Mouse (Mus musculus): ENCODE measurements at regions not wholly inside any gene's neighbourhood (a gene's known extent, or its start where the extent isn't known, plus 50 kb on each side); places are given as distances from the start of the nearest gene placed in this dataset.

GRCm38 (mm10) chr7:40419332-40419731, 478.8 kb upstream of the Vstm2b start:
- intact Hi-C loops (cut with DNase I) = no loop called here

GRCm38 (mm10) chr7:40422125-40422524, 476.0 kb upstream of the Vstm2b start:
- intact Hi-C loops (cut with DNase I) = no loop called here

GRCm38 (mm10) chr7:40429416-40429815, 468.7 kb upstream of the Vstm2b start:
- intact Hi-C loops (cut with DNase I) = no loop called here

GRCm38 (mm10) chr7:40433906-40434305, 464.2 kb upstream of the Vstm2b start:
- intact Hi-C loops (cut with DNase I) = no loop called here

- intact Hi-C loops (cut with DNase I) = no loop called here
Observed at GRCm38 (mm10) chr7:40441128-40441527, 457.0 kb upstream of the Vstm2b start.

- intact Hi-C loops (cut with DNase I) = no loop called here
Observed at GRCm38 (mm10) chr7:40441786-40442185, 456.3 kb upstream of the Vstm2b start.

GRCm38 (mm10) chr7:40466382-40466781, 431.7 kb upstream of the Vstm2b start:
- intact Hi-C loops (cut with DNase I) = no loop called here

- intact Hi-C loops (cut with DNase I) = no loop called here
Observed at GRCm38 (mm10) chr7:40487256-40487655, 410.9 kb upstream of the Vstm2b start.

GRCm38 (mm10) chr7:40522703-40523267, 375.3 kb upstream of the Vstm2b start:
- intact Hi-C loops (cut with DNase I) = no loop called here

- intact Hi-C loops (cut with DNase I) = no loop called here
Observed at GRCm38 (mm10) chr7:40536601-40537000, 361.5 kb upstream of the Vstm2b start.

- intact Hi-C loops (cut with DNase I) = no loop called here
Observed at GRCm38 (mm10) chr7:40537621-40538020, 360.5 kb upstream of the Vstm2b start.

GRCm38 (mm10) chr7:40539789-40540188, 358.3 kb upstream of the Vstm2b start:
- intact Hi-C loops (cut with DNase I) = no loop called here

- intact Hi-C loops (cut with DNase I) = no loop called here
Observed at GRCm38 (mm10) chr7:40541283-40541682, 356.8 kb upstream of the Vstm2b start.

GRCm38 (mm10) chr7:40563447-40564118, 334.5 kb upstream of the Vstm2b start:
- intact Hi-C loops (cut with DNase I) = no loop called here

GRCm38 (mm10) chr7:40575971-40576370, 322.2 kb upstream of the Vstm2b start:
- intact Hi-C loops (cut with DNase I) = no loop called here

- intact Hi-C loops (cut with DNase I) = no loop called here
Observed at GRCm38 (mm10) chr7:40577365-40577764, 320.8 kb upstream of the Vstm2b start.

GRCm38 (mm10) chr7:40620761-40621160, 277.4 kb upstream of the Vstm2b start:
- intact Hi-C loops (cut with DNase I) = no loop called here

GRCm38 (mm10) chr7:40622811-40623210, 275.3 kb upstream of the Vstm2b start:
- intact Hi-C loops (cut with DNase I) = no loop called here

GRCm38 (mm10) chr7:40623286-40623685, 274.8 kb upstream of the Vstm2b start:
- intact Hi-C loops (cut with DNase I) = no loop called here

- intact Hi-C loops (cut with DNase I) = no loop called here
Observed at GRCm38 (mm10) chr7:40636369-40636768, 261.8 kb upstream of the Vstm2b start.

GRCm38 (mm10) chr7:40654982-40655381, 243.1 kb upstream of the Vstm2b start:
- intact Hi-C loops (cut with DNase I) = no loop called here

- intact Hi-C loops (cut with DNase I) = no loop called here
Observed at GRCm38 (mm10) chr7:40655391-40655790, 242.7 kb upstream of the Vstm2b start.

- intact Hi-C loops (cut with DNase I) = no loop called here
Observed at GRCm38 (mm10) chr7:40659662-40660061, 238.5 kb upstream of the Vstm2b start.
